Mouse (Mus musculus): ENCODE results near the gene Rnf185. TPM values are rescaled to one million over a fixed set of nuclear protein-coding genes. Genes with fewer than 3 reads are reported as not detected.
A peak's percentile ranks its signal among the peaks of the same experiment; 100 is the strongest.

The Rnf185 gene
- polyA plus RNA-seq (2015; fragmentation: Nextera tagmentation; extraction: Ambion mirVana) = 36.4 and 39.5 TPM in 2 replicates

GRCm38 (mm10) chr11:3452167-3452639 lies at the start of gene Rnf185:
TSS of gene Rnf185 (minus strand) at chr11:3452363.
- peak; percentile 95 for ATAC-seq (ENCODE audit: low FRiP score)
- WGBS = under 1% methylated on average over 45 of the region's 45 CpGs
- H3K27me3 ChIP-seq (replicated peaks) = no peaks in the 10 kb centered on the region
- H3K27ac ChIP-seq (replicated peaks) = peak within 1 kb of the TSS; percentile 91
- no peaks in the 10 kb centered on the region for H3K9me3 ChIP-seq (replicated peaks)
- peak within 1 kb of the TSS; percentile 85 for H3K4me2 ChIP-seq
- peak within 1 kb of the TSS; percentile 86 for H3K4me3 ChIP-seq (replicated peaks)
- H3K4me1 ChIP-seq = peaks cover 28% of the 10 kb centered on the region
- H3K9ac ChIP-seq (replicated peaks) = peak within 1 kb of the TSS; percentile 85
- H3K36me3 ChIP-seq = peaks cover 8% of the 10 kb centered on the region

- no peak overlapping the region for H3K4me2 ChIP-seq
- WGBS = 87% methylated on average over 1 of the region's 1 CpGs
- H3K9ac ChIP-seq (replicated peaks) = no peak overlapping the region
- no peak for ATAC-seq (ENCODE audit: low FRiP score)
- no peaks in the 10 kb centered on the region for H3K36me3 ChIP-seq
- H3K27me3 ChIP-seq (replicated peaks) = no peaks in the 10 kb centered on the region
- H3K4me1 ChIP-seq = no peaks in the 10 kb centered on the region
- H3K4me3 ChIP-seq (replicated peaks) = no peak overlapping the region
- H3K27ac ChIP-seq (replicated peaks) = no peak overlapping the region
- no peaks in the 10 kb centered on the region for H3K9me3 ChIP-seq (replicated peaks)
Measured at GRCm38 (mm10) chr11:3497296-3497695, 45.1 kb upstream of the Rnf185 start.

- WGBS = 71% methylated on average over 5 of the region's 5 CpGs
Measured at GRCm38 (mm10) chr11:3496756-3497155, 44.6 kb upstream of the Rnf185 start.

GRCm38 (mm10) chr11:3495496-3495895 lies 43.3 kb upstream of the Rnf185 start:
- no peak overlapping the region for H3K27ac ChIP-seq (replicated peaks)
- H3K9ac ChIP-seq (replicated peaks) = no peak overlapping the region
- 96% methylated on average over 14 of the region's 14 CpGs for WGBS
- no peaks in the 10 kb centered on the region for H3K9me3 ChIP-seq (replicated peaks)
- no peaks in the 10 kb centered on the region for H3K27me3 ChIP-seq (replicated peaks)
- no peak overlapping the region for H3K4me3 ChIP-seq (replicated peaks)
- H3K4me1 ChIP-seq = no peaks in the 10 kb centered on the region
- no peak overlapping the region for H3K4me2 ChIP-seq
- no peaks in the 10 kb centered on the region for H3K36me3 ChIP-seq
- ATAC-seq (ENCODE audit: low FRiP score) = no peak

More at GRCm38 (mm10) chr11:3496756-3497155, 44.6 kb upstream of the Rnf185 start:
- Histone ChIP-seq H3K4me1 (no peaks in the 10 kb centered on the region), H3K9me3 (replicated peaks) (no peaks in the 10 kb centered on the region), H3K4me2 (no peak overlapping the region), H3K36me3 (no peaks in the 10 kb centered on the region), H3K27ac (replicated peaks) (no peak overlapping the region), H3K4me3 (replicated peaks) (no peak overlapping the region), H3K27me3 (replicated peaks) (no peaks in the 10 kb centered on the region), H3K9ac (replicated peaks) (no peak overlapping the region)
- no peak for ATAC-seq (ENCODE audit: low FRiP score)

- Histone ChIP-seq H3K27ac (replicated peaks) (no peak overlapping the region), H3K4me1 (no peaks in the 10 kb centered on the region), H3K27me3 (replicated peaks) (no peaks in the 10 kb centered on the region), H3K9me3 (replicated peaks) (no peaks in the 10 kb centered on the region), H3K4me3 (replicated peaks) (no peak overlapping the region), H3K9ac (replicated peaks) (no peak overlapping the region), H3K4me2 (no peak overlapping the region), H3K36me3 (no peaks in the 10 kb centered on the region)
- WGBS = 81% methylated on average over 17 of the region's 17 CpGs
- no peak for ATAC-seq (ENCODE audit: low FRiP score)
Measured at GRCm38 (mm10) chr11:3494857-3495256, 42.7 kb upstream of the Rnf185 start.

- no peaks in the 10 kb centered on the region for H3K9me3 ChIP-seq (replicated peaks)
- H3K36me3 ChIP-seq = no peaks in the 10 kb centered on the region
- no peak overlapping the region for H3K27ac ChIP-seq (replicated peaks)
- H3K4me1 ChIP-seq = no peaks in the 10 kb centered on the region
- no peak for ATAC-seq (ENCODE audit: low FRiP score)
- WGBS = 64% methylated on average over 4 of the region's 4 CpGs
- H3K9ac ChIP-seq (replicated peaks) = no peak overlapping the region
- H3K27me3 ChIP-seq (replicated peaks) = no peaks in the 10 kb centered on the region
- no peak overlapping the region for H3K4me2 ChIP-seq
- H3K4me3 ChIP-seq (replicated peaks) = no peak overlapping the region
Measured at GRCm38 (mm10) chr11:3492748-3493147, 40.6 kb upstream of the Rnf185 start.

- ATAC-seq (ENCODE audit: low FRiP score) = no peak
- H3K4me2 ChIP-seq = no peak overlapping the region
- peaks cover 8% of the 10 kb centered on the region for H3K4me1 ChIP-seq
- H3K9me3 ChIP-seq (replicated peaks) = no peaks in the 10 kb centered on the region
- no peak overlapping the region for H3K4me3 ChIP-seq (replicated peaks)
- 88% methylated on average over 5 of the region's 5 CpGs for WGBS
- no peaks in the 10 kb centered on the region for H3K27me3 ChIP-seq (replicated peaks)
- H3K27ac ChIP-seq (replicated peaks) = no peak overlapping the region
- no peaks in the 10 kb centered on the region for H3K36me3 ChIP-seq
- H3K9ac ChIP-seq (replicated peaks) = no peak overlapping the region
Measured at GRCm38 (mm10) chr11:3489036-3489435, 36.9 kb upstream of the Rnf185 start.

GRCm38 (mm10) chr11:3487952-3488570 lies 35.9 kb upstream of the Rnf185 start, which contains the start of gene Pla2g3:
TSS of gene Pla2g3 (plus strand) at chr11:3488284.
- no peak within 1 kb of the TSS; the same call in 1 of the 2 replicates for H3K4me2 ChIP-seq
- no peak within 1 kb of the TSS for H3K4me3 ChIP-seq (replicated peaks)
- no peak for ATAC-seq (ENCODE audit: low FRiP score)
- no peak within 1 kb of the TSS for H3K27ac ChIP-seq (replicated peaks)
- no peaks in the 10 kb centered on the region for H3K9me3 ChIP-seq (replicated peaks)
- H3K27me3 ChIP-seq (replicated peaks) = no peaks in the 10 kb centered on the region
- H3K4me1 ChIP-seq = peaks cover 15% of the 10 kb centered on the region
- H3K9ac ChIP-seq (replicated peaks) = no peak within 1 kb of the TSS
- H3K36me3 ChIP-seq = no peaks in the 10 kb centered on the region
- WGBS = 20% methylated on average over 11 of the region's 11 CpGs

- Histone ChIP-seq H3K9ac (replicated peaks) (no peak overlapping the region), H3K4me3 (replicated peaks) (no peak overlapping the region), H3K27ac (replicated peaks) (no peak overlapping the region), H3K9me3 (replicated peaks) (no peaks in the 10 kb centered on the region), H3K4me2 (no peak overlapping the region), H3K27me3 (replicated peaks) (no peaks in the 10 kb centered on the region), H3K36me3 (no peaks in the 10 kb centered on the region), H3K4me1 (peaks cover 15% of the 10 kb centered on the region)
- 77% methylated on average over 7 of the region's 7 CpGs for WGBS
- ATAC-seq (ENCODE audit: low FRiP score) = no peak
Measured at GRCm38 (mm10) chr11:3486349-3486748, 34.2 kb upstream of the Rnf185 start.

- no peak overlapping the region for H3K4me3 ChIP-seq (replicated peaks)
- ATAC-seq (ENCODE audit: low FRiP score) = peak; percentile 82
- H3K27ac ChIP-seq (replicated peaks) = peak overlapping the region; percentile 74
- no peak overlapping the region; the same call in 1 of the 2 replicates for H3K4me2 ChIP-seq
- no peaks in the 10 kb centered on the region for H3K36me3 ChIP-seq
- no peaks in the 10 kb centered on the region for H3K27me3 ChIP-seq (replicated peaks)
- WGBS = 39% methylated on average over 11 of the region's 11 CpGs
- no peak overlapping the region for H3K9ac ChIP-seq (replicated peaks)
- H3K4me1 ChIP-seq = peaks cover 15% of the 10 kb centered on the region
- H3K9me3 ChIP-seq (replicated peaks) = no peaks in the 10 kb centered on the region
Measured at GRCm38 (mm10) chr11:3483980-3484642, 31.9 kb upstream of the Rnf185 start.

- Histone ChIP-seq H3K9me3 (replicated peaks) (no peaks in the 10 kb centered on the region), H3K27me3 (replicated peaks) (no peaks in the 10 kb centered on the region), H3K27ac (replicated peaks) (no peak overlapping the region), H3K4me2 (no peak overlapping the region), H3K9ac (replicated peaks) (no peak overlapping the region), H3K4me3 (replicated peaks) (no peak overlapping the region), H3K36me3 (no peaks in the 10 kb centered on the region), H3K4me1 (no peaks in the 10 kb centered on the region)
- no peak for ATAC-seq (ENCODE audit: low FRiP score)
Measured at GRCm38 (mm10) chr11:3475489-3475888, 23.3 kb upstream of the Rnf185 start.

GRCm38 (mm10) chr11:3474480-3475115 lies 22.4 kb upstream of the Rnf185 start:
- 89% methylated on average over 7 of the region's 7 CpGs for WGBS
- Histone ChIP-seq H3K36me3 (no peaks in the 10 kb centered on the region), H3K9ac (replicated peaks) (no peak overlapping the region), H3K9me3 (replicated peaks) (no peaks in the 10 kb centered on the region), H3K27me3 (replicated peaks) (no peaks in the 10 kb centered on the region), H3K4me2 (no peak overlapping the region), H3K4me3 (replicated peaks) (no peak overlapping the region), H3K27ac (replicated peaks) (no peak overlapping the region), H3K4me1 (no peaks in the 10 kb centered on the region)
- ATAC-seq (ENCODE audit: low FRiP score) = no peak
